Mouse (Mus musculus) forebrain, embryonic 12.5 days (tissue): ENCODE data around the gene Dnah17. TPM values are rescaled to one million over a fixed set of nuclear protein-coding genes. Genes with fewer than 3 reads are reported as not detected.

Experiments used
- ATAC-seq: fragments of 200-750 bp; cut with Nextera tagmentation; 2 replicates; pipeline ENCODE4 v1.8.0; 2017; ENCODE audit warnings: moderate TSS enrichment; ENCODE audit not compliant: low FRiP score
- H3K27ac ChIP-seq: fragments of 300-500 bp; sonication (generic); 2 replicates; pipeline ENCODE4 v1.5.1; 2016; ENCODE audit warnings: mild to moderate bottlenecking
- H3K27me3 ChIP-seq: fragments of 300-500 bp; sonication (generic); 2 replicates; pipeline ENCODE4 v1.6.1; 2016; ENCODE audit warnings: mild to moderate bottlenecking
- H3K36me3 ChIP-seq: fragments of 300-500 bp; sonication (generic); replicated peaks from 2 replicates; pipeline ENCODE4 v1.6.1; 2016; ENCODE audit warnings: mild to moderate bottlenecking
- H3K4me1 ChIP-seq: fragments of 300-500 bp; sonication (generic); 2 replicates; pipeline ENCODE4 v1.6.1; 2016
- H3K4me2 ChIP-seq: fragments of 300-500 bp; sonication (generic); 2 replicates; pipeline ENCODE4 v1.6.1; 2016; ENCODE audit warnings: mild to moderate bottlenecking, moderate library complexity
- H3K4me3 ChIP-seq: fragments of 300-500 bp; sonication (generic); replicated peaks from 2 replicates; pipeline ENCODE4 v1.5.1; 2016; ENCODE audit warnings: mild to moderate bottlenecking
- H3K9ac ChIP-seq: fragments of 300-500 bp; sonication (generic); 2 replicates; pipeline ENCODE4 v1.6.1; 2016; ENCODE audit warnings: mild to moderate bottlenecking
- H3K9me3 ChIP-seq: fragments of 300-500 bp; sonication (generic); 2 replicates; pipeline ENCODE4 v1.6.1; 2016
- WGBS: fragments of 180-500 bp; shearing (Covaris S2); methylation state at CpG from one replicate; pipeline ENCODE4 v1.1.7; 2016; 5-methylcytosine and 5-hydroxymethylcytosine counted together
- polyA plus RNA-seq: library from polyadenylated mRNA; unstranded; fragments of >200 nt; fragmentation: Nextera tagmentation; extraction: Ambion mirVana; gene quantifications from 2 replicates; pipeline ENCODE4 v1.2.1, GENCODE M21; 2016

Dnah17 gene
- 0.19 and 0.34 TPM in 2 replicates for polyA plus RNA-seq

DNA sequence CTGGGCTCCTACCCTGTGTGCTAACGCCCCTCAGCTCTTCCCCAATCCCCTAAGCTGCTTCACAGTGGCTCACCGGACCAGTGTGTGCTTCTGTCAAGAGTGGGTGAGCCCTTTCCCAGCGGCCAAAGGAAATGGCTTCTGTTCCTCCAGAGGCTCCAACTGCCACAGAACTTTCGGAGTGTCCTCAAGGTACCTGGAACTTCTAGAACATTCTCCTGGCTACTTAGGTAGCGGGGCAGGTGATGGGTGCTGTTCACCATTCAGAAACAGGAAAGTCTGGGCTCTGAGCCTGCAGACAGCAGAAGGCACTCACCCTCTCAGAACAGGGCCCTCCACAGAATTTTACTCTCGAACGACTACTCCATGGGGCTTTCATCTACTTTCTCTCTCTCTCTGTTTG, at the start of gene Dnah17:
Dnah17 (minus strand) TSS at position 101 of the 400 bp plus-strand sequence.
- no peaks in the 10 kb centered on the region for H3K27me3 ChIP-seq
- H3K36me3 ChIP-seq, result no peaks in the 10 kb centered on the region
- no peak for ATAC-seq
- no peak within 1 kb of the TSS for H3K9ac ChIP-seq
- no peak within 1 kb of the TSS for H3K27ac ChIP-seq
- H3K9me3 ChIP-seq, result no peaks in the 10 kb centered on the region
- no peak within 1 kb of the TSS for H3K4me2 ChIP-seq
- WGBS, result 90% methylated on average over 7 of the region's 7 CpGs
- no peak within 1 kb of the TSS for H3K4me3 ChIP-seq
- peaks cover 16% of the 10 kb centered on the region for H3K4me1 ChIP-seq

DNA sequence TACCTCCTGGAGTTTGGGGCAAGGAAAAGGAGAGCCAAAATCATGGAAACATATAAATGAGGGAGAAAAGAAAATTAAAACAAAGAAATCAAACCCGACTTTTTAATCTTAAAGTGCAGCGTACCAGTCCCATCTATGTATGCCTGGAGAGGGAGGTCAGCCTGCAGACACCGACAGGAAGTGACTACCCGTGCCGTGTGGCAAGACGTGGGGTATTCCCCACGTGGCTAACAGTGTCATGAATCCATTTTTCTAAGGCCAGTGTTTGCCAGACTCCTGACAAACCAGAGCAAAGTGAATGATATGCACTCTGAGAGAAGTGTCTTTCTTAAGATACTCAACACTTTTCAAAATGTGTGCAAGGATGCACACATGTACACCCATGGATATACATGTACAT, 49.8 kb upstream of the Dnah17 start:
- peaks cover 51% of the 10 kb centered on the region for H3K36me3 ChIP-seq
- H3K9ac ChIP-seq, result no peak overlapping the region
- H3K4me1 ChIP-seq, result no peaks in the 10 kb centered on the region
- 90% methylated on average over 7 of the region's 7 CpGs for WGBS
- no peaks in the 10 kb centered on the region for H3K9me3 ChIP-seq
- H3K4me2 ChIP-seq, result no peak overlapping the region
- no peak overlapping the region for H3K4me3 ChIP-seq
- no peak for ATAC-seq
- no peaks in the 10 kb centered on the region for H3K27me3 ChIP-seq
- no peak overlapping the region for H3K27ac ChIP-seq

DNA sequence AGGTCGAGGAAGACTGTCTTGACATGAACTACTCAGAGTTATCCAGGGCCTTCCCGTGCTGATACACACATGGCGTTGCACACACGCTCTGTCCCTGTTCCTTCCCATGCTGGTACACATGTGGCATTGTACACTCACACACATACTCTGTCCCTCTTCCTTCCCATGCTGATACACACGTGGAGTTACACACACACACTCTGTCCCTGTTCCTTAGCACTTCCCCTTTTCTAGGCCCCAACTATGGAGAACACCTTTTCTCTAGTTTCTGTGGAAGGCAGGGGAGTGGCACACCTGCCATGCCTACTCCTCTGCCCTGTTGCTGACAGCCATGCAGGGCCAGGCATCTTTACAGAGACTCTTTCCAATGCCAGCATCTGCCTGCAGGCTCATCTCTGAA, 47.8 kb upstream of the Dnah17 start:
- Histone ChIP-seq H3K36me3 (peaks cover 41% of the 10 kb centered on the region), H3K27me3 (no peaks in the 10 kb centered on the region), H3K4me2 (no peak overlapping the region), H3K4me3 (no peak overlapping the region), H3K9me3 (no peaks in the 10 kb centered on the region), H3K4me1 (no peaks in the 10 kb centered on the region), H3K27ac (no peak overlapping the region), H3K9ac (no peak overlapping the region)
- 84% methylated on average over 5 of the region's 5 CpGs for WGBS
- ATAC-seq, result no peak

GRCm38 (mm10) chr11:118174752-118175151, 44.3 kb upstream of the Dnah17 start:
- Histone ChIP-seq H3K9me3 (no peaks in the 10 kb centered on the region), H3K27ac (no peak overlapping the region), H3K4me2 (no peak overlapping the region), H3K36me3 (peaks cover 25% of the 10 kb centered on the region), H3K4me1 (no peaks in the 10 kb centered on the region), H3K27me3 (no peaks in the 10 kb centered on the region), H3K4me3 (no peak overlapping the region), H3K9ac (no peak overlapping the region)
- ATAC-seq, result no peak
- WGBS, result 91% methylated on average over 7 of the region's 7 CpGs

DNA sequence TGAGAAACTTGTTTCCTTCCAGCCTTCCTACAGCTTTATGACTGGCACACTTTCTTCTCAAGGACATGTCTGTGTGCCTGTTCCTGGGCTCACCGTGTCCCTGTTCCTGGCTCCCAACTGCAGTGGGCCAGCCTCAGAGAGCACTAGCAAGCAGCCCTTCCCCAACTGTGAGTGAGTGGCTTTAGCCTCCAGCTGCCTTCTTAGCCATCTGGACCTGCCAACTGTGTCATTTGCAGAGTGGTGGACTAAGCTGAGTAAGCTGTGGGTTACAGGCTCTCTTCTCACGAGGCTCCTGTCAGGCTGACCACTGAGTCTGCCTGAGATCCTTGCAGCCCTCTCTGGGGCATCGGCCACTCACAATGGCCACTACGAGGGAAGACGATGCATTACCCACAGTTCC, 42.3 kb upstream of the Dnah17 start:
- no peak for ATAC-seq
- no peak overlapping the region for H3K4me3 ChIP-seq

DNA sequence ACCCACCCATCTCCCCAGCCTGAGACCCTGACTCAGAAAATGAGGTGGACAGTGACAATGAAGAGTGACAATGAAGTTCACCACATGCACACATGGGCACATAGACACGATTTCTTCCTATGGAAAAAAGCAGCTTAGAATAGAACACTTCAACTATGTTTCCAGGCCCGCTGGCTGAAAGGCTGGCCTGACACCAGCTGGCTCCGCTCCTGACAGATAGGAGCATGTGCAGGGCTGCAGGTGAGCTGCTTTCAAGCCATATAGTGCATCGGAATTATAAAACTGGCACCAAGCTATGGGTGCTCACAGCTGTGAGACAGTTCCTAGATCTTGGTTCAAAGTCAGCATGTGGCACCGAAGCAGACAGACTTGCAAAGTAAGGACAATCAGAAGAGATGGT, 39.9 kb upstream of the Dnah17 start:
- Histone ChIP-seq H3K9ac (no peak overlapping the region), H3K4me2 (no peak overlapping the region), H3K9me3 (no peaks in the 10 kb centered on the region), H3K27me3 (no peaks in the 10 kb centered on the region), H3K4me1 (no peaks in the 10 kb centered on the region; the same call in 1 of the 2 replicates), H3K27ac (no peak overlapping the region), H3K36me3 (peaks cover 51% of the 10 kb centered on the region), H3K4me3 (no peak overlapping the region)
- no peak for ATAC-seq
- WGBS, result 91% methylated on average over 5 of the region's 5 CpGs

More for the DNA sequence above, 42.3 kb upstream of the Dnah17 start:
- H3K27me3 ChIP-seq, result no peaks in the 10 kb centered on the region
- H3K9me3 ChIP-seq, result no peaks in the 10 kb centered on the region
- no peak overlapping the region for H3K9ac ChIP-seq
- WGBS, result 76% methylated on average over 5 of the region's 5 CpGs
- peaks cover 36% of the 10 kb centered on the region for H3K36me3 ChIP-seq
- H3K27ac ChIP-seq, result no peak overlapping the region
- H3K4me1 ChIP-seq, result no peaks in the 10 kb centered on the region
- no peak overlapping the region for H3K4me2 ChIP-seq

- Histone ChIP-seq H3K27me3 (no peaks in the 10 kb centered on the region), H3K4me2 (no peak overlapping the region), H3K4me3 (no peak overlapping the region), H3K36me3 (peaks cover 59% of the 10 kb centered on the region), H3K9me3 (no peaks in the 10 kb centered on the region), H3K27ac (no peak overlapping the region), H3K4me1 (no peaks in the 10 kb centered on the region; the same call in 1 of the 2 replicates), H3K9ac (no peak overlapping the region)
- ATAC-seq, result no peak
- 72% methylated on average over 9 of the region's 9 CpGs for WGBS
Measured at GRCm38 (mm10) chr11:118168714-118169113, 38.3 kb upstream of the Dnah17 start.

- ATAC-seq, result no peak
Measured at GRCm38 (mm10) chr11:118166626-118167025, 36.2 kb upstream of the Dnah17 start.

GRCm38 (mm10) chr11:118165681-118166080, 35.2 kb upstream of the Dnah17 start:
- whole genome bisulfite sequencing, result 42% methylated on average over 11 of the region's 11 CpGs
- H3K4me1 ChIP-seq, result no peaks in the 10 kb centered on the region; the same call in 1 of the 2 replicates
- no peaks in the 10 kb centered on the region for H3K27me3 ChIP-seq
- H3K4me3 ChIP-seq, result no peak overlapping the region
- H3K27ac ChIP-seq, result no peak overlapping the region
- peaks cover 64% of the 10 kb centered on the region for H3K36me3 ChIP-seq
- H3K4me2 ChIP-seq, result no peak overlapping the region
- no peak overlapping the region for H3K9ac ChIP-seq
- no peak for ATAC-seq
- no peaks in the 10 kb centered on the region for H3K9me3 ChIP-seq

More at GRCm38 (mm10) chr11:118166626-118167025, 36.2 kb upstream of the Dnah17 start:
- peaks cover 64% of the 10 kb centered on the region for H3K36me3 ChIP-seq
- H3K4me2 ChIP-seq, result no peak overlapping the region
- H3K9ac ChIP-seq, result no peak overlapping the region
- H3K9me3 ChIP-seq, result no peaks in the 10 kb centered on the region
- no peak overlapping the region for H3K4me3 ChIP-seq
- H3K27me3 ChIP-seq, result no peaks in the 10 kb centered on the region
- WGBS, result 91% methylated on average over 5 of the region's 5 CpGs
- no peaks in the 10 kb centered on the region; the same call in 1 of the 2 replicates for H3K4me1 ChIP-seq
- no peak overlapping the region for H3K27ac ChIP-seq

DNA sequence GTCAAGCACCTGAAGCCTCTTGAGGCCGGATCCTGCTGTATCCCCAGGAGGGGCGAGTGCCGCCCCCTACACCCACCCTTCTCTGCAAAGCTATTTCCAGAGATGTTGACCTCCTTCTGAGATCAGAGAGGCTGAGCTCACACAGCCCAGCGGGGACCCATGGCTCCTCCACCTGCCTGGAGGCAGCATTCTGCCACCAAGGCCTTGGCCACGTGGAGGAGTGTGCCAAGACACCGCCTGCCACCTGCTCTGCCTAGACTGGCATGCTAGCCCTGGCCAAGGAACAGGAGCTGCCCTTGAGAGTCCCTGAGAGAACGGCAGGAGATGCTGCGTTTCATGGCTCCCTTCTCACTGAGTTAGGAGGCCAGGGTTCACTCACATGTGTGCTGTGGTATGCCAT, 34.1 kb upstream of the Dnah17 start:
- 80% methylated on average over 8 of the region's 8 CpGs for WGBS
- Histone ChIP-seq H3K27ac (no peak overlapping the region), H3K27me3 (no peaks in the 10 kb centered on the region), H3K9ac (no peak overlapping the region), H3K36me3 (peaks cover 53% of the 10 kb centered on the region), H3K4me1 (no peaks in the 10 kb centered on the region; the same call in 1 of the 2 replicates), H3K4me2 (no peak overlapping the region), H3K9me3 (no peaks in the 10 kb centered on the region), H3K4me3 (no peak overlapping the region)
- no peak for ATAC-seq

GRCm38 (mm10) chr11:118162245-118162644, 31.8 kb upstream of the Dnah17 start:
- Histone ChIP-seq H3K27ac (no peak overlapping the region), H3K4me1 (peaks cover 4% of the 10 kb centered on the region; the same call in 1 of the 2 replicates), H3K9ac (no peak overlapping the region), H3K4me3 (no peak overlapping the region), H3K36me3 (peaks cover 35% of the 10 kb centered on the region), H3K27me3 (no peaks in the 10 kb centered on the region), H3K4me2 (no peak overlapping the region), H3K9me3 (no peaks in the 10 kb centered on the region)
- no peak for ATAC-seq
- WGBS, result 83% methylated on average over 10 of the region's 10 CpGs

DNA sequence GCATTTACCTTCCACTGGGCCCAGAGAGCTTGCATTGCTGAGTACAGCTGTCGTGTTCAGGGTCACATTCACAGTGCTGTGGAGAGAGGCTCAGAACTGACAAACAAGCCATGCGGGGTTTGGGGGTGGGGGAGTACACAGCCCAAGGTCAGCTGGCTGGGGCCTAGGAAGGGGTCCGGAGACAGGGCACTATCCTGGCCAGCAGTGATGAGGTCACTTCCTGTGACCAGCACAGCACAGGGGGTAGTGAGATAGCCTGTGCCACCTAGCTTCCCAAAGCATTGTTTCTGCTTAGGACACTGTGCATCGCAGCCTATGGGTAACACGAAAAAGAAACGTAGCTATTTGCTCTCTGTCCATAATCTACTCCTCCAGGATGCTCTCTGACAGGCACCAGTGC, 30.8 kb upstream of the Dnah17 start:
- Histone ChIP-seq H3K4me2 (no peak overlapping the region), H3K27ac (no peak overlapping the region), H3K36me3 (peaks cover 25% of the 10 kb centered on the region), H3K27me3 (no peaks in the 10 kb centered on the region), H3K4me1 (peaks cover 4% of the 10 kb centered on the region; the same call in 1 of the 2 replicates), H3K9me3 (no peaks in the 10 kb centered on the region), H3K4me3 (no peak overlapping the region), H3K9ac (no peak overlapping the region)
- no peak for ATAC-seq
- 88% methylated on average over 6 of the region's 6 CpGs for WGBS

DNA sequence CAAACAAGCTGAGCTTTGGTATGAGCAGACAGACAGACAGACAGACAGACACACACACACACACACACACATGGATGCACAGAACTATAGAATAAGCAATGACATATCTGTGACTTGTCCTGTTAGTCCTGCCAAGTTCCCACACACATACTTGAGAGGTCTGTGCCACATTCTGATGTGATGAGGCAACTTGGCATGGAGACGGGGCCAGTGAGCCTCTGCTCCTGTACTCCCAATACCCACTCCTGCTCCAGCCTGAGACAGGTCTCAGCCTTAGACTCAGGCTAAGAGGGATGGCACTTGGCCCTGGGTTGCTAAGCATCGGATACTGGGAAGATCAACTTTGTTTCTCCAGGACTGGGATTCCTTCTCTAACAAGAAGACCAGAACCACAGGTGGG, 30.3 kb upstream of the Dnah17 start:
- Histone ChIP-seq H3K9ac (no peak overlapping the region), H3K4me3 (no peak overlapping the region), H3K36me3 (peaks cover 21% of the 10 kb centered on the region), H3K4me1 (peaks cover 4% of the 10 kb centered on the region; the same call in 1 of the 2 replicates), H3K27me3 (no peaks in the 10 kb centered on the region), H3K9me3 (no peaks in the 10 kb centered on the region), H3K4me2 (no peak overlapping the region), H3K27ac (no peak overlapping the region)
- 94% methylated on average over 2 of the region's 2 CpGs for WGBS
- ATAC-seq, result no peak
